Mouse (Mus musculus) thymus, adult 2 months (tissue): Measurements from ENCODE around the gene Synpo2.

Source experiments
- CTCF ChIP-seq: fragments of 200-500 bp; IDR thresholded peaks from 2 replicates; pipeline ENCODE4 v1.5.1; 2012; ENCODE audit warnings: mild to moderate bottlenecking, control low read depth, low read length, moderate library complexity, borderline replicate concordance; ENCODE audit not compliant: control insufficient read depth, poor library complexity, insufficient read depth; ENCODE audit errors: extremely low read depth
- POLR2A ChIP-seq: fragments of 200-500 bp; IDR thresholded peaks from 2 replicates; pipeline ENCODE4 v1.6.1; 2012; ENCODE audit warnings: mild to moderate bottlenecking, low read length, control low read depth, moderate library complexity; ENCODE audit not compliant: control insufficient read depth, poor library complexity, insufficient read depth; ENCODE audit errors: extremely low read depth

DNA sequence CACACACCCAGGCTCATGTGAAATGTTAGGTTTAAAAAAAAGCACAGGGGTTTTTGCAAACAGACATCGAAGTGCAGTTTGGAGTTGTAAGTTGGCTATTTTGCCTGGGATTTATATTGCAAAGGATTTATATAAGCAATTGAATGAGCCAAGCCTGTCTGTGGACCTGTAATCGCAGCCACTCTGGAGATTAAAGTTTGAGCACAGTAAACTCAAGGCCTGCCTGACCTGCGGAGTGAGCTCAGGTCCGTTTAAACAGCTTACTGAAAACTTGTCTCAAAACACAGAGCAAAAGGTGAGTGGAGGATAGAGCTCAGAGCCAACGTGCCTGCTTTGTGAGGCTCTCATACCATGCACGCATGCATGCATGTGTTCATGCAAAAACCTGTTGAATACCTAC lies 30.9 kb downstream of the Synpo2 start:
- TF ChIP-seq POLR2A (no peak), CTCF (no peak)
